Mouse (Mus musculus) intestine, embryonic 14.5 days (tissue): Measurements from ENCODE around the gene Slc1a3. TPM values are rescaled to one million over a fixed set of nuclear protein-coding genes. Genes with fewer than 3 reads are reported as not detected.
A peak's percentile ranks its signal among the peaks of the same experiment; 100 is the strongest.

ENCODE experiments used
- ATAC-seq: fragments of 200-750 bp; cut with Nextera tagmentation; replicated peaks from 2 replicates; pipeline ENCODE4 v1.8.0; 2017; ENCODE audit warnings: low read depth, moderate number of reproducible peaks, moderate TSS enrichment, moderate library complexity; ENCODE audit not compliant: low FRiP score, low TSS enrichment
- DNase-seq: peaks from one replicate; pipeline ENCODE4 v3.0.0-alpha.2; 2018; ENCODE audit warnings: low spot score
- H3K27ac ChIP-seq: fragments of 300-500 bp; sonication (generic); 2 replicates; pipeline ENCODE4 v1.5.1; 2014; ENCODE audit warnings: low read depth, mild to moderate bottlenecking, control low read depth
- H3K27me3 ChIP-seq: fragments of 300-500 bp; sonication (generic); replicated peaks from 2 replicates; pipeline ENCODE4 v1.6.1; 2014; ENCODE audit warnings: low read length, control low read depth; ENCODE audit not compliant: control insufficient read depth, insufficient read depth
- H3K36me3 ChIP-seq: fragments of 300-500 bp; sonication (generic); 2 replicates; pipeline ENCODE4 v1.6.1; 2014; ENCODE audit warnings: low read length, control low read depth; ENCODE audit not compliant: control insufficient read depth, insufficient read depth
- H3K4me1 ChIP-seq: fragments of 300-500 bp; sonication (generic); replicated peaks from 2 replicates; pipeline ENCODE4 v1.6.1; 2014; ENCODE audit warnings: low read length, control low read depth, mixed read lengths; ENCODE audit not compliant: control insufficient read depth, insufficient read depth
- H3K4me2 ChIP-seq: fragments of 300-500 bp; sonication (generic); 2 replicates; pipeline ENCODE4 v1.6.1; 2014; ENCODE audit warnings: low read length
- H3K4me3 ChIP-seq: fragments of 300-500 bp; sonication (generic); 2 replicates; pipeline ENCODE4 v1.5.1; 2014; ENCODE audit warnings: low read depth, low read length, control low read depth, mixed read lengths
- H3K9ac ChIP-seq: fragments of 300-500 bp; sonication (generic); 2 replicates; pipeline ENCODE4 v1.6.1; 2014; ENCODE audit warnings: mild to moderate bottlenecking, low read length
- H3K9me3 ChIP-seq: fragments of 300-500 bp; sonication (generic); 2 replicates; pipeline ENCODE4 v1.6.1; 2016; ENCODE audit warnings: low read length, control low read depth; ENCODE audit not compliant: control insufficient read depth
- WGBS: fragments of 180-500 bp; shearing (Covaris S2); extraction: QIAGEN DNeasy Blood & Tissue Kit; methylation state at CpG from one replicate; pipeline ENCODE4 v1.1.7; 2014; 5-methylcytosine and 5-hydroxymethylcytosine counted together
- polyA plus RNA-seq: library from polyadenylated mRNA; unstranded; fragments of >200 nt; fragmentation: Nextera tagmentation; extraction: Ambion mirVana; gene quantifications from 2 replicates; pipeline ENCODE4 v1.2.1, GENCODE M21; 2014

The Slc1a3 gene
- polyA plus RNA-seq, 1 experiment from 2014 or later: 9.5 TPM

GRCm38 (mm10) chr15:8596375-8596900, 114.1 kb downstream of the Slc1a3 start:
- H3K36me3 ChIP-seq: no peaks in the 10 kb centered on the region
- no peaks in the 10 kb centered on the region for H3K9me3 ChIP-seq
- H3K4me3 ChIP-seq: no peak overlapping the region
- no peak overlapping the region for H3K4me2 ChIP-seq
- 88% methylated on average over 8 of the region's 8 CpGs for whole genome bisulfite sequencing
- H3K9ac ChIP-seq: no peak overlapping the region
- ATAC-seq (no peak), DNase-seq (no peak)
- H3K27ac ChIP-seq: no peak overlapping the region
- H3K4me1 ChIP-seq: no peaks in the 10 kb centered on the region
- H3K27me3 ChIP-seq: no peaks in the 10 kb centered on the region

- no peaks in the 10 kb centered on the region for H3K36me3 ChIP-seq
- no peak for ATAC-seq
- H3K4me2 ChIP-seq: no peak overlapping the region
- no peak overlapping the region for H3K9ac ChIP-seq
- no peak for DNase-seq
- H3K9me3 ChIP-seq: no peaks in the 10 kb centered on the region
- H3K4me3 ChIP-seq: no peak overlapping the region
- H3K27ac ChIP-seq: no peak overlapping the region
- WGBS: 77% methylated on average over 12 of the region's 12 CpGs
- no peaks in the 10 kb centered on the region for H3K27me3 ChIP-seq
- H3K4me1 ChIP-seq: no peaks in the 10 kb centered on the region
Measured at GRCm38 (mm10) chr15:8595226-8595625, 115.3 kb downstream of the Slc1a3 start.

GRCm38 (mm10) chr15:8589503-8590116, 121.0 kb downstream of the Slc1a3 start:
- DNase-seq: peak; percentile 94
- no peak for ATAC-seq

GRCm38 (mm10) chr15:8588065-8588464, 122.5 kb downstream of the Slc1a3 start:
- WGBS: 86% methylated on average over 5 of the region's 5 CpGs
- Histone ChIP-seq H3K9ac (no peak overlapping the region), H3K36me3 (no peaks in the 10 kb centered on the region), H3K4me2 (no peak overlapping the region), H3K4me1 (no peaks in the 10 kb centered on the region), H3K27me3 (no peaks in the 10 kb centered on the region), H3K4me3 (no peak overlapping the region), H3K9me3 (no peaks in the 10 kb centered on the region), H3K27ac (no peak overlapping the region)
- ATAC-seq (no peak), DNase-seq (no peak)

More at GRCm38 (mm10) chr15:8589503-8590116, 121.0 kb downstream of the Slc1a3 start:
- no peak overlapping the region for H3K4me2 ChIP-seq
- H3K36me3 ChIP-seq: no peaks in the 10 kb centered on the region
- H3K27ac ChIP-seq: no peak overlapping the region
- 23% methylated on average over 11 of the region's 11 CpGs for WGBS
- no peaks in the 10 kb centered on the region for H3K9me3 ChIP-seq
- H3K9ac ChIP-seq: no peak overlapping the region
- no peaks in the 10 kb centered on the region for H3K4me1 ChIP-seq
- H3K4me3 ChIP-seq: no peak overlapping the region
- no peaks in the 10 kb centered on the region for H3K27me3 ChIP-seq

GRCm38 (mm10) chr15:8586822-8587281, 123.7 kb downstream of the Slc1a3 start:
- Histone ChIP-seq H3K27me3 (no peaks in the 10 kb centered on the region), H3K4me2 (no peak overlapping the region), H3K9me3 (no peaks in the 10 kb centered on the region), H3K36me3 (no peaks in the 10 kb centered on the region), H3K27ac (no peak overlapping the region), H3K4me1 (no peaks in the 10 kb centered on the region), H3K9ac (no peak overlapping the region), H3K4me3 (no peak overlapping the region)
- no peak for ATAC-seq
- 69% methylated on average over 9 of the region's 9 CpGs for WGBS
- DNase-seq: no peak

Other genes starting within 250 kb of the Slc1a3 start
- not detected in 2 replicates for gene Gm2310, start 190.8 kb downstream of the Slc1a3 start, polyA plus RNA-seq